Mouse (Mus musculus): ENCODE results near the gene Jkamp.

Jkamp gene

GRCm38 (mm10) chr12:72086166-72086825, 907 bp downstream of the Jkamp start:
- DNase-seq (ENCODE audit: low spot score), result no peak

GRCm38 (mm10) chr12:72089802-72090201, 4.4 kb downstream of the Jkamp start:
- no peak for DNase-seq (ENCODE audit: low spot score)

- no peak for DNase-seq (ENCODE audit: low spot score)
Measured at GRCm38 (mm10) chr12:72096966-72097365, 11.6 kb downstream of the Jkamp start.

- no peak for DNase-seq (ENCODE audit: low spot score)
Measured at GRCm38 (mm10) chr12:72102776-72103175, 17.4 kb downstream of the Jkamp start.

GRCm38 (mm10) chr12:72104027-72104426, 18.6 kb downstream of the Jkamp start:
- no peak for DNase-seq (ENCODE audit: low spot score)

GRCm38 (mm10) chr12:72104525-72105281, 19.3 kb downstream of the Jkamp start:
- DNase-seq (ENCODE audit: low spot score), result no peak

- no peak for DNase-seq (ENCODE audit: low spot score)
Measured at GRCm38 (mm10) chr12:72115126-72115525, 29.7 kb downstream of the Jkamp start.

GRCm38 (mm10) chr12:72115686-72116345, 30.4 kb downstream of the Jkamp start:
- DNase-seq (ENCODE audit: low spot score), result no peak

- no peak for DNase-seq (ENCODE audit: low spot score)
Measured at GRCm38 (mm10) chr12:72129203-72129602, 43.8 kb downstream of the Jkamp start.

GRCm38 (mm10) chr12:72150786-72151185, 65.4 kb downstream of the Jkamp start:
- DNase-seq (ENCODE audit: low spot score), result no peak
